Mouse (Mus musculus) limb, embryonic 13.5 days (tissue): ENCODE measurements at regions not wholly inside any gene's neighbourhood (a gene's known extent, or its start where the extent isn't known, plus 50 kb on each side); places are given as distances from the start of the nearest gene placed in this dataset.

ENCODE experiments used
- ATAC-seq: fragments of 200-750 bp; cut with Nextera tagmentation; 2 replicates; pipeline ENCODE4 v1.8.0; 2017; ENCODE audit warnings: low read depth, moderate number of reproducible peaks, moderate TSS enrichment; ENCODE audit not compliant: low FRiP score
- H3K27ac ChIP-seq: fragments of 300-500 bp; sonication (generic); 2 replicates; pipeline ENCODE4 v1.5.1; 2015; ENCODE audit warnings: inconsistent platforms, mild to moderate bottlenecking, moderate library complexity
- H3K27me3 ChIP-seq: fragments of 300-500 bp; sonication (generic); 2 replicates; pipeline ENCODE4 v1.6.1; 2015; ENCODE audit warnings: mild to moderate bottlenecking, inconsistent platforms
- H3K36me3 ChIP-seq: fragments of 300-500 bp; sonication (generic); 2 replicates; pipeline ENCODE4 v1.6.1; 2015; ENCODE audit warnings: inconsistent platforms, mild to moderate bottlenecking, moderate library complexity
- H3K4me1 ChIP-seq: fragments of 300-500 bp; sonication (generic); 2 replicates; pipeline ENCODE4 v1.6.1; 2015; ENCODE audit warnings: inconsistent platforms
- H3K4me2 ChIP-seq: fragments of 300-500 bp; sonication (generic); replicated peaks from 2 replicates; pipeline ENCODE4 v1.6.1; 2015; ENCODE audit warnings: inconsistent platforms, mild to moderate bottlenecking, moderate library complexity
- H3K4me3 ChIP-seq: fragments of 300-500 bp; sonication (generic); 2 replicates; pipeline ENCODE4 v1.5.1; 2015; ENCODE audit warnings: moderate library complexity, mild to moderate bottlenecking, inconsistent platforms
- H3K9ac ChIP-seq: fragments of 300-500 bp; sonication (generic); 2 replicates; pipeline ENCODE4 v1.6.1; 2015; ENCODE audit warnings: mild to moderate bottlenecking, inconsistent platforms
- H3K9me3 ChIP-seq: fragments of 300-500 bp; sonication (generic); 2 replicates; pipeline ENCODE4 v1.6.1; 2016; ENCODE audit warnings: inconsistent platforms
- WGBS: fragments of 180-500 bp; shearing (Covaris S2); methylation state at CpG from one replicate; pipeline ENCODE4 v1.1.7; 2015; 5-methylcytosine and 5-hydroxymethylcytosine counted together

DNA sequence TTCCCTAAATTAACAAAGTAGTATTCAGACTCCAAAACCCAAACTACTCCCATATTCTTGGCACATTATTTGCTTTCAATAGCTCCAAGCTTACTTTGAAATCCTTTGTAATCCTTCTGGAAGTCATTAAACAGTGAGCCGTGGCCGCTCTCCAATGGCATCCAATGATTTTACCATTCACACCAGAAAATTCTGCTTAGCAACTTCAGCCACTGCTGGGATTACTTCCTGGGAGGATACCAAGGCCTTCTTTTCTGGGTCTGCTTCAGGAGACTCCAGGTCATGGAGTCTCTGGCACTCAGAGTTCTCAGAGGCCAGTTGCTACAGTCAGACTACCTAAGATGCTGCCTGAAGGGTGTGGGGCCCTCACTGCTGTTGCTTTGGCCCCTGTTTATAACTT is 147.7 kb upstream of the Akirin2 start:
- ATAC-seq, result no peak
- 28% methylated on average over 2 of the region's 2 CpGs for WGBS
- H3K4me1 ChIP-seq, result no peaks in the 10 kb centered on the region

DNA sequence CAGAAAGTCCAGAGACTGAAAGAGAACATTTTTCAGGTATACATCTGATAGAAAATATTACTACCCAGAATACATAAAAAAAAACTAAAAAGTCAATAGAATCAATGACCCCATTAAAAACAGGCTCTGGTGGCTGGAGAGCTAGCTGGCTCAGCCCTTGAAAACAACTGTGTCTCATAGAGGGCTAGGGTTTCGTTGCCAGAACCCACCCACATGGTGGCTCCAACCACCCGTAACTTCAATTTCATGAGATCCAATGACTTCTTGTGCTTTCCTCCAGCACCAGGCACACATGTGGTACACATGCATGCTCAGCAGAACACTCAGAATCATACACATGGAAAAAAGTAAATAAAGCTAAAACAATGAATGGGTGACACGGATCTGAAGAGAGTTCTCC is 143.6 kb upstream of the Akirin2 start:
- no peaks in the 10 kb centered on the region for H3K9me3 ChIP-seq
- H3K36me3 ChIP-seq, result no peaks in the 10 kb centered on the region
- no peak overlapping the region for H3K4me2 ChIP-seq
- H3K27me3 ChIP-seq, result no peaks in the 10 kb centered on the region
- H3K27ac ChIP-seq, result no peak overlapping the region
- 61% methylated on average over 3 of the region's 3 CpGs for WGBS
- no peak overlapping the region for H3K4me3 ChIP-seq
- H3K9ac ChIP-seq, result no peak overlapping the region
- ATAC-seq, result no peak
- no peaks in the 10 kb centered on the region for H3K4me1 ChIP-seq

More for the DNA sequence above, 147.7 kb upstream of the Akirin2 start:
- no peak overlapping the region for H3K4me2 ChIP-seq
- no peaks in the 10 kb centered on the region for H3K36me3 ChIP-seq
- no peaks in the 10 kb centered on the region for H3K27me3 ChIP-seq
- no peak overlapping the region for H3K9ac ChIP-seq
- H3K9me3 ChIP-seq, result no peaks in the 10 kb centered on the region
- peak overlapping the region; percentile 10; the same call in 1 of the 2 replicates for H3K27ac ChIP-seq
- no peak overlapping the region for H3K4me3 ChIP-seq

DNA sequence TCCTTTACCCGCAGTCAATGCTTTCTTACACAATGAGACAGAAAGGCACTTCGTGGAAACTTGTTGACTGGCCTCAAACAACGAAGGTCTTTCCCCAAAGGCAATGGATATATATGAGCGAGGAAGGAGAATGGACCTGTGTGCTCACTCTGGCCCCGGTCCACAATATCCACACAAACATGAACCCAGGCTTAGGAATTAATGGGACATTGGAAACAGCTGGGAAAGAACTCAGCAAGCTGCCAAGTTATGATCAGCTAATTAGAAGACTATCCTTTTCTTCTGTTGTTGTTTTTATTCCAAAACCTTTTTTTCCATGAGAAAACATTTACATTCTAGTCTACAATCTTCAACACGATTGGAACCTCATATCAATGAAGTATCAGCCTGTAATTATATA is 129.8 kb upstream of the Akirin2 start:
- H3K4me3 ChIP-seq, result no peak overlapping the region
- 79% methylated on average over 6 of the region's 6 CpGs for whole genome bisulfite sequencing
- no peak for ATAC-seq
- no peak overlapping the region for H3K27ac ChIP-seq
- no peaks in the 10 kb centered on the region for H3K4me1 ChIP-seq
- no peaks in the 10 kb centered on the region for H3K9me3 ChIP-seq
- no peak overlapping the region for H3K9ac ChIP-seq
- no peaks in the 10 kb centered on the region for H3K36me3 ChIP-seq
- H3K27me3 ChIP-seq, result no peaks in the 10 kb centered on the region
- H3K4me2 ChIP-seq, result no peak overlapping the region

DNA sequence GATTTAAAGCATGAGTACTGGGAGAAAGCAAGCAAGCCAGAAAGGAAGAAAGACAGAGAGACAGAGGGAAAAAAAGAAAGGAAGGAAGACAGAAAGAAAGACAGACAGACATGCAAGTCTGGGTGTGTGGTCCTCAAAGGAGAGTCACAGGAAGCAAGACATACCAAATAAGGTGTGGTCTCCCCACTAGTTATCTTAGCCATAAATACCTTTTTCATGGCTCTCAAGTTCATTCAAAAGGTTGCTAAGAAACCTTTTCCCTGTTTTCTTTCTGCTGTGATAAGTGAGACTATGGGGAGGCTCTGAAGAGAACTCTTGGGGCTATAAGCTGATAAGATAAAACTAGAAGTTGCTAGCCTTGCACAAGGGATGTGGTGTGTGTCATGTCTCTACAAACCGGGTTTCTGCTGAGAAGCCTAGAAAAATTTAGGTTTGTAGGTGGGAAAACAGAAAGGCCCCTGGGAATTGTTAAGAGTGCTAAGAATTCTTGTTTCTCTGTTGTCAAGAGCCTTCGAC is 126.5 kb upstream of the Akirin2 start:
- H3K9me3 ChIP-seq, result no peaks in the 10 kb centered on the region
- no peak overlapping the region for H3K4me2 ChIP-seq
- no peaks in the 10 kb centered on the region for H3K36me3 ChIP-seq
- H3K27me3 ChIP-seq, result no peaks in the 10 kb centered on the region
- ATAC-seq, result no peak
- 68% methylated on average over 2 of the region's 2 CpGs for WGBS
- no peak overlapping the region for H3K9ac ChIP-seq
- no peak overlapping the region for H3K27ac ChIP-seq
- no peaks in the 10 kb centered on the region for H3K4me1 ChIP-seq
- no peak overlapping the region for H3K4me3 ChIP-seq

DNA sequence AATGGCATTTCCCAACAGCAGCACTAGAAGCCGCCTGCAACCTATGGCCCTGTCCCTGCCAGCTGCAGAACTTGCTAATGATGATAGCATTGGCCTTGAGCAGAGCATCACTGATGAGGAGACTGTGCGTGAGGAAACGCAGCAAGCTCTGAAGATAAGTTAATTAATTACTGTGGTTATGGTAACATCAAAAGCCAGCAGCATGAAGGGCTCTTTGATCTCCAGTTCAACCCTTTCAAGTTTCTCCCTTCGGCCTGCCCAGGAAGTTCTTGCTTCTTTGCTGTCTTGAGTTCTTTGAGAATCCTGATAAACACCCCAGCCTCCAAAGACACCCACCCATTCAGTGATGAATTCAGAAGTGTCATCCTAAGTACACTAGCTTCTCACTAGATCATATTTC is 121.7 kb upstream of the Akirin2 start:
- H3K4me1 ChIP-seq, result no peaks in the 10 kb centered on the region
- H3K27me3 ChIP-seq, result no peaks in the 10 kb centered on the region
- WGBS, result 29% methylated on average over 4 of the region's 4 CpGs
- no peak for ATAC-seq
- H3K4me2 ChIP-seq, result no peak overlapping the region
- H3K27ac ChIP-seq, result no peak overlapping the region
- H3K4me3 ChIP-seq, result no peak overlapping the region
- H3K9ac ChIP-seq, result no peak overlapping the region
- H3K9me3 ChIP-seq, result no peaks in the 10 kb centered on the region
- H3K36me3 ChIP-seq, result no peaks in the 10 kb centered on the region

DNA sequence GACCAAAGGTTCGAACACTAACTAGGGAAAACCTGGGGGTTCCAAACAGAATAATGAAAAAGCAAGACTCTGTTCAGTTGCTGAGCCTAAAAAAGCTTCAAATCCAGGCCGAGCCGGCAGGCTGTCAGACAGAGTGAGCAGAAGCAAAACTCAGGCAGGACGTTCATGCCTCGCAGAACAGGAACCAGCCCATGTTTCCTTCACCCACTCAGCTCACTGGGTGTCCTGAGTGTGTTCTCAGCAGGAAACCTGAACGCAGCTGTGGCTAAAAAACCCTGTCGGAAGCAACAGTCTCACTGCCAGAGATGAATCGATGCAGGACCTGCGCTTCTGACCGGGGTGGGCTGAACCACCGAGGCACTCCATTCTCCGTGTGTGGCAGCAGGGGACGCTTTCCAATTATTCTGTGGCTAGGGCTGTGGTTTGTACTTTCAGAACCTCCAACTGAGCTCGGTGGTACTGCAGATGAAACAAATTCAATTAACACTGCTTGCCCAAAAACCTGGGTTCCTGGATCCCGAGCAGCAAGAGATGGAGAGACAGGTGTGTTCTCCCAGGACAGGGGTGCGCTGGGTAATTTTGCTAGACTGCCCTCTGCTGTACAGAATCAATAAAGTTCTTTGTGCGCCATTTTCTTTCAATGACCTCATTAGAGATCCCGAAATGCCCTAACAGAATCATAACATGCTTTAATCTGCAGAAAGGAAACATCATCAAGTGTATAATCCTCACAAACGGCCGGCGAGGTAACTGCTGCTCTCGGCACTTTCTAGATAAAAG is 121.1 kb upstream of the Akirin2 start:
- 70% methylated on average over 22 of the region's 22 CpGs for WGBS
- no peaks in the 10 kb centered on the region for H3K36me3 ChIP-seq
- H3K4me2 ChIP-seq, result no peak overlapping the region
- no peaks in the 10 kb centered on the region for H3K27me3 ChIP-seq
- H3K27ac ChIP-seq, result no peak overlapping the region
- no peaks in the 10 kb centered on the region for H3K9me3 ChIP-seq
- H3K4me1 ChIP-seq, result no peaks in the 10 kb centered on the region
- ATAC-seq, result no peak
- H3K4me3 ChIP-seq, result no peak overlapping the region
- no peak overlapping the region for H3K9ac ChIP-seq

DNA sequence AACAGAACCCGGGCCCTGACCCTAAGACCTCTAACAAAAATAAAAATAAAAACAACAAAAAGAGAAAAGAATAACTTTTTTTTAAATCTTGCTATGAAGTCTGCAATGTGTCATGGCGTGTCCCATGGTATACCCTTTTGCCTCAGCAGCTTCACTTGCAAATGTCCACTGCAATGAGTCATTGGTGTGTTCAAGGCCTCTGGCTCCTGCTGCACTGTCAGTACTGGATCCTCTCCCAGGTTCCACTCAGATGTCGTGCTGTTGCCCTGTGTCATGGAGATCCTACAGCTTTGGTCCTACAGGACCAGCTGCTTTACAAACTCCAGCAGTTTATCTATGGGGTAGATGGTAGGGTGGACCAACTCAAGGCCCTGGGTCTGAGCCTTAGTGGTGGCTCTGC is 113.4 kb upstream of the Akirin2 start:
- Histone ChIP-seq H3K27ac (no peak overlapping the region), H3K9ac (no peak overlapping the region), H3K4me2 (no peak overlapping the region), H3K27me3 (no peaks in the 10 kb centered on the region), H3K9me3 (no peaks in the 10 kb centered on the region), H3K4me1 (no peaks in the 10 kb centered on the region), H3K4me3 (no peak overlapping the region), H3K36me3 (no peaks in the 10 kb centered on the region)
- no peak for ATAC-seq
- 81% methylated on average over 3 of the region's 3 CpGs for WGBS

DNA sequence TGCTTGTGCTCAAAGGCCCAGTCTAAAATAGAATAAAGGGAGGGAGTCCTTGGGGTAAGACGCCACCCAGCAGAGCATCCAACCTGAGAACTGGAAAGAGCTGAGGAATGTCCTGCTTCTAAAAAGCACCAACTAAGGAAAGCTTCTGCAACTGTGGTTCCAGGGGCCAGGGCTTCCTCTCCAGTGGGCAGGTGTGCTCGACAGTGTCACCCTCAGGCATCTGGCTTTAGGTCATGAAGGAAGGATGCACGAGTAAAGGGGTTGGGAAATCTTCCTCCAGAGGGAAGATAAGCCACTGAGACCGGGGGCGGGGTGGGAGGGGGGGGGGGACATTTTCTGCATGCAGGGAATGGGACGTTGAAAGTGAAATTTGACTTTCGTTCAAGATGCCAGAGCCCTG is 101.2 kb upstream of the Akirin2 start:
- no peak overlapping the region for H3K27ac ChIP-seq
- no peaks in the 10 kb centered on the region for H3K9me3 ChIP-seq
- H3K4me3 ChIP-seq, result no peak overlapping the region
- no peak for ATAC-seq
- no peak overlapping the region for H3K9ac ChIP-seq
- H3K36me3 ChIP-seq, result no peaks in the 10 kb centered on the region
- H3K27me3 ChIP-seq, result no peaks in the 10 kb centered on the region
- 76% methylated on average over 7 of the region's 7 CpGs for WGBS
- no peaks in the 10 kb centered on the region for H3K4me1 ChIP-seq
- no peak overlapping the region for H3K4me2 ChIP-seq

DNA sequence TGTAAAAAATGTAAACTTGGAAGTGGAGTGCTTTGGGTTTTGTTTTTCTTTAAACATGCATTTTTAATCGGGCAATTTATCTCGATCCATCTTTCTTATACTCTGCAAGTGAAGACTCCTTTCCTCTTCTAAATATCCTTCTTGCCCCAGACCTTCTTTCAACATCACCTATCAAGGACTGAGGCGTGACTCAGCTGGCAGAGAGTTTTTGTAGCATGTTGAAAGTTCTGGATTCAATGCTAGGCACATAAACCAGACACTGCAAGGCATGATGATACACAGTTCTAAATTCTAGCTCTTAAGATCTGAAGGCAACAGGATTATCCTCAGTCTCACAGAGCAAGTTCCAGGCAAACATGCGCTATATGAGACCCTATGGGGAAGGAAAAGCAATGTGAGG is 88.1 kb upstream of the Akirin2 start:
- ATAC-seq, result no peak

DNA sequence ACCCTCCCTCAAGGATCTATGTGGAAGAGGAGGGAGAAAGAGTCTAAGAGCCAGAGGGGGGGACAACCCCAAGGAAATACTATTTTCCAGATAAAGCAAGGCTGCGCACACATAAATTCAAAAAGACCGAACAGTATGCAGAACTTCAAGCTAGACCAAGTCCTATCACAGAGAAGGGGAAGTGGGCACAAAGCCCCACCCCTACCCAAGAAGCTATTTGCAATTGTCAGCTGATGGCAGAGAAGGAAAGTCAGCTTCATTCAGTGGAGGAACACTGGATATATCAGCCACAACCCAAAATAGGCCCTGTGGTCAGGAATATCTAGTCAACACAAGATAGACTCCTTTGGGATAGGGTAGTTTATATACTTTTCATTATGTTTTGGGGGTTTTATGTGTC is 84.9 kb upstream of the Akirin2 start:
- H3K4me2 ChIP-seq, result no peak overlapping the region
- ATAC-seq, result no peak
- H3K9ac ChIP-seq, result no peak overlapping the region
- H3K4me3 ChIP-seq, result no peak overlapping the region
- H3K4me1 ChIP-seq, result no peaks in the 10 kb centered on the region
- no peaks in the 10 kb centered on the region for H3K27me3 ChIP-seq
- H3K9me3 ChIP-seq, result no peaks in the 10 kb centered on the region
- H3K27ac ChIP-seq, result no peak overlapping the region
- WGBS, result 98% methylated on average over 2 of the region's 2 CpGs
- H3K36me3 ChIP-seq, result no peaks in the 10 kb centered on the region

More for the DNA sequence above, 88.1 kb upstream of the Akirin2 start:
- H3K9ac ChIP-seq, result no peak overlapping the region
- H3K4me3 ChIP-seq, result no peak overlapping the region
- H3K36me3 ChIP-seq, result no peaks in the 10 kb centered on the region
- H3K27ac ChIP-seq, result no peak overlapping the region
- no peaks in the 10 kb centered on the region for H3K9me3 ChIP-seq
- no peaks in the 10 kb centered on the region for H3K27me3 ChIP-seq
- 91% methylated on average over 4 of the region's 4 CpGs for WGBS
- H3K4me2 ChIP-seq, result no peak overlapping the region
- no peaks in the 10 kb centered on the region for H3K4me1 ChIP-seq

DNA sequence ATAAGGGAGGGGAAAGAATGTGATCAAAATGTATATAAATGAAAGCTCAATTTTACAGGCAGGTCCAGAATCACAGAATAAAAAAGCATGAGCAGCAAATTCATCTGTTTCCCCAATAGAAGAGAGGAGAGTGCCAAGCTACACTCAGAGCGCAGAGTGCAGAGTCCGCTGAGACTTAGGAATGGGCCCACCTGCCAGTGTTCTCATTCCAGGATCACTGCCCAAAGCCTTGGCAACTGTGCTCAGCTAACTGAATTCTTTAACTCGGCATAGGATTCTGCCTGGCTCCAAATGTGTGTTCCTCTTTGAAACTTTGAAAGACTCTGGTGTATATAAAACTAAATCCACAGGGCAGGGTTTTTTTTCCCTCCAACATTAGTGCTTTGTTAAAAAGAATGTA is 84.4 kb upstream of the Akirin2 start:
- no peaks in the 10 kb centered on the region for H3K9me3 ChIP-seq
- H3K27me3 ChIP-seq, result no peaks in the 10 kb centered on the region
- H3K27ac ChIP-seq, result no peak overlapping the region
- H3K4me1 ChIP-seq, result no peaks in the 10 kb centered on the region
- 59% methylated on average over 3 of the region's 3 CpGs for WGBS
- no peaks in the 10 kb centered on the region for H3K36me3 ChIP-seq
- H3K4me3 ChIP-seq, result no peak overlapping the region
- ATAC-seq, result no peak
- H3K4me2 ChIP-seq, result no peak overlapping the region
- H3K9ac ChIP-seq, result no peak overlapping the region

DNA sequence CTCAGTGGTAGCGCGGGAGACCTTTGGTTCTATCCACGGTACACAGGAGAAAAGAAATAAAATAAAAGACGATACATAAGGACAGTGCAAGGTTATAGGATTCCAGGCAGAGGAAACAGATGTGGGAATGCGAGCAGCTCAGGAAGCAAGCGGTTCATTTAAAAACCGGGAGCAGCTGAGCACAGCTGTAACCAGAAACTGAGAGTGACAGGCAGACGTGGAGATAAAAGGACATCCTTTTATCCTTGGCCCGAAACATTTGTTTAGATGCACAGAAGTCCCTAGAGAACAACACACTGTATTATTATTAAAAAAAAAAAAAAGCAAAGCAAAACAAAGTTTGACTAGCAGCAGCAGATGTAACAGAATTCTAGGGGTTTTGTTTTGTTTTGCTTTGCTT is 82.6 kb upstream of the Akirin2 start:
- Histone ChIP-seq H3K27me3 (no peaks in the 10 kb centered on the region), H3K4me1 (no peaks in the 10 kb centered on the region), H3K4me3 (no peak overlapping the region), H3K36me3 (no peaks in the 10 kb centered on the region), H3K9me3 (no peaks in the 10 kb centered on the region), H3K9ac (no peak overlapping the region), H3K4me2 (no peak overlapping the region), H3K27ac (no peak overlapping the region)
- ATAC-seq, result no peak
- WGBS, result 48% methylated on average over 9 of the region's 9 CpGs
